Mouse (Mus musculus) embryonic facial prominence, embryonic 12.5 days (tissue): ENCODE measurements around the gene Cul1. TPM values are rescaled to one million over a fixed set of nuclear protein-coding genes. Genes with fewer than 3 reads are reported as not detected.

Experiments
- ATAC-seq: fragments of 200-750 bp; cut with Nextera tagmentation; 2 replicates; pipeline ENCODE4 v1.8.0; 2017; ENCODE audit not compliant: insufficient number of reproducible peaks, insufficient read depth, low FRiP score, low TSS enrichment
- H3K27ac ChIP-seq: fragments of 300-500 bp; sonication (generic); 2 replicates; pipeline ENCODE4 v1.5.1; 2016; ENCODE audit warnings: mild to moderate bottlenecking
- H3K27me3 ChIP-seq: fragments of 300-500 bp; sonication (generic); 2 replicates; pipeline ENCODE4 v1.6.1; 2016; ENCODE audit warnings: mild to moderate bottlenecking, moderate library complexity
- H3K36me3 ChIP-seq: fragments of 300-500 bp; sonication (generic); 2 replicates; pipeline ENCODE4 v1.6.1; 2016; ENCODE audit warnings: mild to moderate bottlenecking
- H3K4me1 ChIP-seq: fragments of 300-500 bp; sonication (generic); 2 replicates; pipeline ENCODE4 v1.6.1; 2016
- H3K4me2 ChIP-seq: fragments of 300-500 bp; sonication (generic); replicated peaks from 2 replicates; pipeline ENCODE4 v1.6.1; 2016; ENCODE audit warnings: mild to moderate bottlenecking, moderate library complexity
- H3K4me3 ChIP-seq: fragments of 300-500 bp; sonication (generic); 2 replicates; pipeline ENCODE4 v1.5.1; 2016; ENCODE audit warnings: mild to moderate bottlenecking
- H3K9ac ChIP-seq: fragments of 300-500 bp; sonication (generic); 2 replicates; pipeline ENCODE4 v1.6.1; 2016; ENCODE audit warnings: mild to moderate bottlenecking, moderate library complexity
- H3K9me3 ChIP-seq: fragments of 300-500 bp; sonication (generic); 2 replicates; pipeline ENCODE4 v1.6.1; 2016; ENCODE audit warnings: mild to moderate bottlenecking, moderate library complexity
- WGBS: fragments of 180-500 bp; shearing (Covaris S2); methylation state at CpG from one replicate; pipeline ENCODE4 v1.1.7; 2016; 5-methylcytosine and 5-hydroxymethylcytosine counted together
- polyA plus RNA-seq: library from polyadenylated mRNA; unstranded; fragments of >200 nt; fragmentation: Nextera tagmentation; extraction: Ambion mirVana; gene quantifications from 2 replicates; pipeline ENCODE4 v1.2.1, GENCODE M21; 2016

Cul1 gene
- polyA plus RNA-seq, 1 experiment from 2014 or later, result 167 TPM

- Histone ChIP-seq H3K4me3 (no peak overlapping the region), H3K9me3 (no peaks in the 10 kb centered on the region), H3K27me3 (no peaks in the 10 kb centered on the region), H3K9ac (no peak overlapping the region), H3K27ac (no peak overlapping the region), H3K36me3 (peaks cover 64% of the 10 kb centered on the region), H3K4me1 (no peaks in the 10 kb centered on the region), H3K4me2 (no peak overlapping the region)
- no peak for ATAC-seq
- 84% methylated on average over 1 of the region's 1 CpGs for WGBS
Measured at GRCm38 (mm10) chr6:47565326-47566035, 112.3 kb downstream of the Cul1 start.

- H3K9ac ChIP-seq, result no peak overlapping the region
- 93% methylated on average over 2 of the region's 2 CpGs for WGBS
- no peak for ATAC-seq
- H3K27me3 ChIP-seq, result no peaks in the 10 kb centered on the region
- no peak overlapping the region for H3K27ac ChIP-seq
- no peaks in the 10 kb centered on the region for H3K9me3 ChIP-seq
- H3K36me3 ChIP-seq, result peaks cover 42% of the 10 kb centered on the region
- no peaks in the 10 kb centered on the region for H3K4me1 ChIP-seq
- H3K4me3 ChIP-seq, result no peak overlapping the region
- no peak overlapping the region for H3K4me2 ChIP-seq
Measured at GRCm38 (mm10) chr6:47572887-47573286, 119.7 kb downstream of the Cul1 start.

Other genes starting within 250 kb of the Cul1 start
- 159 and 162 TPM in 2 replicates for gene Ezh2, start 141.9 kb downstream of the Cul1 start, polyA plus RNA-seq